Mouse (Mus musculus): ENCODE measurements around the gene Acap2.
A peak's percentile ranks its signal among the peaks of the same experiment; 100 is the strongest.

The Acap2 gene

DNA sequence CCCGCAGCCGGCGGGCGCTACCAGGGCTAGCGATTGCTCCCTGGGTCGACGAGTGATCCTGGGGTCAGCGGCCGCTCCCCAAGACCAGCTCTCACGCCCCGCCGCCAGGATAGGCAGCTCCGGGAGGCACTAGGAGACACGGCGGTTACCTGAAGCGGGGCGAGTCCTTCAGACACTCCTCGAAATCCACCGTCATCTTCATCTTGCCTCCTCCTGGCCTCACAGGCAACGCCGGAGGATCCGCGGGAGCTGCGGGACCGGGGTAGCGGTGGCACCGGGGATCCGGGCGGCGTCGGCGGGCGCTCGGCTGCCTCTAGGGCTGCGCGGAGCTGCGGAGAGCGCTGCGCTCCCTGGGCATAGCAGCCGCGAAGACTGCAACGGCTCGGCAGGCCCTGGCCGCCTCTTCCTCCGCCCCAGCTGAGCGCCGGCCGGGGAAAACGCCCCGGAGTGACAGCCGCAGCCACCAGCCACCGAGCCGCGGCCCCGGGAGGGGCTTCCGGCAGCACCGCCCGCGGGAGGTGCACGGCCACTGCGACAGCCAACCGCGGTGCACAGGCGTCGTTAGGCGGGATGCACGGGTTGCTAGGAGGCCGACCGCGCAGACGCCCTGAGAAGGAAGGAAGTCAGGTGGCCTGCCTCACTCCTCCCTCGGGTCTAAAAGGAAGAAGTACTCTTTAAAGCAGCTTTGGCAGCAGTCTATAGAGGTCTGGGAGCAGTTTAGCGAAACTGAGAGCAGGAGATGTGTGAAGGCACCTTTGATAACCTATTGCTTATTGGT lies at the start of gene Acap2:
TSS of gene Acap2 (minus strand) at position 456 of the 778 bp plus-strand sequence.
- peak; percentile 98 to 99 for DNase-seq (ENCODE audit: low spot score in 2 of 2)

DNA sequence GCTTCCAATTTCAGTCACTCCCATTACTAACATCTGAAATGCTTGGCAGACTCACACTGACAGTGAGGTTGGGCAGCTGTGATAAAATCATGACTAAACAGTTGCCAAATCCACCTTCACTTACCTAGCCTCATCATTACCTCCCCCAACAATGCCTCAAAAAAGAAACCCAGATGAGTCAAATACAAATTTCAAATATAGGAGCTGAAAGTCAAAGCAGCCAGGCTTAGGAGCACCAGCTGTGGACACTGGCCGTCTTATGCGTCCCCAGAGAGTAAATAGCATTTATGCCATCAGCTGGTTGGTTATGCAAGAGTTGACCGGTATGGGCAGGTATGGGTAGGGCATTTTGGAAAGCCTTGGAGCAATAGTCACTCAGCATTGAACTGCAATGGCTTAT lies 48.4 kb upstream of the Acap2 start:
- no peak for DNase-seq (ENCODE audit: low spot score in 2 of 2)

DNA sequence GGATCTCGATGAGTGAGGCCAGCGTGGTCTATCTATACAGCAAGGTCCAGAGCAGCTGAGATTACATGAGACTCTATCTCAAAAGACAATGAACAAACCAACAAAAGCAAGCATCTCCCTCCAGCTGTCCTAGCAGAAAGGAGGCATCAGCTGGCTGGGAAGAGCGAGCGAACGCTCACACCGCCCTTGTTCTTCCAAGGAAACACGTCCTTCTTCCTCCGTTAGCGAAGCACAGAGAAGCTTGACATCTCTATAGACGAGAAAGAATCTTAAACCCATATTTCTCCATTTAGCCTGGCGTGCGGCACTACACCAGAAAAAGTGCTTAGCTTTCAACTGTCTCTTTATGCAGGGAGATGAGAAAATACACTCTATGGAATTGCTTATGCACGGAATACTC lies 47.7 kb upstream of the Acap2 start:
- no peak for DNase-seq (ENCODE audit: low spot score in 2 of 2)

DNA sequence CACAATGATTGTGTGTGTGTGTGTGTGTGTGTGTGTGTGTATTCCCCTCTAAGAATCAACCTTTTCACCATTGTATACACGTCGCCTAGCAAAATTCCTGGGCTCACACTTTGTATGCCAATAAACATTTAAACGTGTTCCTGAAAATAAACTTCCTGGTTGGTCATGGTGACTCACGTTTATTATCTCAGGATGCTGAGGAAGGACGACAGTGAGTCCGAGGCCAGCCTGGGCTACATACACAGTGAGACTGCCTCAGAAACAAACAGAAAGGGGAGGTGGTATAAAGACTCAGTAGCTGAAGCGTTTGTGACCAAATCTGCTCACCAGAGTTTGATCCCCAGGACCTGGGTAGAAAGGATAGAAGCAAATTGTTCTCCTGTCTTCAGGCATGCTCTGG lies 46.4 kb upstream of the Acap2 start:
- no peak for DNase-seq (ENCODE audit: low spot score in 2 of 2)

DNA sequence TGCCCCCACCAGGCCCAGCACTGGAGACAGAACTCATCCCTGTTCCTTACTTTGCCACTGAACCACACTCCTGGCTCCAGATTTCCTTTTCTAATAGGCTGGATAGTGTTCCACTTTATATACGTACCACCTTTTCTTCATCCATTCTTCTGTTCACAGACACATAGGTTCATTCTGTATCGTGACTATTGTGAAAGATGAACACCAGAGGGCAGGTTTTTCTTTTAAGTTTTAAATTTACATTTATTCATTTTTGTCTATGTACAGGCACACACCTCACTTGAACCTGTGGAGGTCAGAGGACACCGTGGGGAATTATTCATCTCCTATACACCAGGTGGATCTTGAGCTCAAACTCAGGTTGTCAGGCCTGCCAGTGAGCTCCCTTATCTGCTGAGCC lies 43.0 kb upstream of the Acap2 start:
- DNase-seq (ENCODE audit: low spot score in 2 of 2): no peak

DNA sequence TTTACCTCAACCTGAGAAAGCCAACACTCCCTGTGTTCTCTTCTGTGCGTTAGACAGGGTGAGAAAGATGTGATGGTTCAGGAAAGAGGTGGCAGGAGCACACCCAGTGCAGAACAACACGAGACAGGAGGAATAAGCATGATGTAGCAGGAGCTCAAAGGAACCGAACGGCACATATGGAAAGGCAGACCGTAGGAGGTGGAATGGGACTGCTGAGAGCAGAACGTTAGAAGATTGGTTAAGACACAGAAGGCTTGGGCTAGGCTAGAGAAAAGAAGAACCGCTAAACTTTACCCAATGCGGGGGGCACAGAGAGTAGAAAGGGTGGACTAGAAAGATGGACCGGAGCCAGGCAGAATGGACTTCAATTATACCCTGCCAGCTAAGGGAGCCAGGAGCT lies 40.4 kb upstream of the Acap2 start:
- no peak for DNase-seq (ENCODE audit: low spot score in 2 of 2)

DNA sequence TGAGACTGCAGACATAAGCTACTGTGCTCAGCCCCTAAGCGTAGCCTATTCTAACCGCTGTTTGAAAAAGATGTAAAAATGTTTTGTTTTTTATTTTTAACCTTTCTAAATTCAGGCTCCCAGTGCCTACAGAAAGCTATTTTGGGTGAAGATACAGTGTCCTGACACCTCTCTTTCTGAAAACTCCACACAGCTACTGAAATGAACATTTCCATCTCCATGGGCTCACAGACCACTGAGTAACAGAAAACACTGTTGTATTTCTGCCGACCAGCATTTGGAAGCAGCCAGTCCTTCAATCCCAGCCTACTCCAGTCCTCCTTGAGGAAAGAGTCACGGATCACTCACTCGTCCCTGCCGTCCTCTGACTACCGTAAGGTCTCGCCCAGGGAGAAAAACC lies 39.5 kb upstream of the Acap2 start:
- no peak for DNase-seq (ENCODE audit: low spot score in 2 of 2)

DNA sequence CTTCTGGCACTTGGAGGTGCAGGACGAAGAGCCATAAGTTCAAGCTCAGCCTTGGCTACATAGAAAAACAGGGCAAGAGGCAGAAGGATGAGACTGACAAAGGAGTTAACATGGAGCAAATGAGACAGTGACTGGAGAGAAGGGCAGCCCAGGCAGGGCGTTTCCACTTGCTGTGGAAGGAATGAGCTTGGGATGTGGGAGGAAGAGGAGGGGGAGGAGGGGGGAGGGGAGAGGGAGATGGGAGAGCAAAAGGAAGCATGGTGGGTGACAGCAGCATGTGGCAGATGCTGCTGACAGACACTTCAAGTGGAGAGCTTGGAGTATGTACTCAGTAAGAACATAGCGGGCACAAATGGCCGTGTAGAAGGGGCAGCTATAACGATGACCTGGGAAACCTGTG lies 37.2 kb upstream of the Acap2 start:
- no peak for DNase-seq (ENCODE audit: low spot score in 2 of 2)

DNA sequence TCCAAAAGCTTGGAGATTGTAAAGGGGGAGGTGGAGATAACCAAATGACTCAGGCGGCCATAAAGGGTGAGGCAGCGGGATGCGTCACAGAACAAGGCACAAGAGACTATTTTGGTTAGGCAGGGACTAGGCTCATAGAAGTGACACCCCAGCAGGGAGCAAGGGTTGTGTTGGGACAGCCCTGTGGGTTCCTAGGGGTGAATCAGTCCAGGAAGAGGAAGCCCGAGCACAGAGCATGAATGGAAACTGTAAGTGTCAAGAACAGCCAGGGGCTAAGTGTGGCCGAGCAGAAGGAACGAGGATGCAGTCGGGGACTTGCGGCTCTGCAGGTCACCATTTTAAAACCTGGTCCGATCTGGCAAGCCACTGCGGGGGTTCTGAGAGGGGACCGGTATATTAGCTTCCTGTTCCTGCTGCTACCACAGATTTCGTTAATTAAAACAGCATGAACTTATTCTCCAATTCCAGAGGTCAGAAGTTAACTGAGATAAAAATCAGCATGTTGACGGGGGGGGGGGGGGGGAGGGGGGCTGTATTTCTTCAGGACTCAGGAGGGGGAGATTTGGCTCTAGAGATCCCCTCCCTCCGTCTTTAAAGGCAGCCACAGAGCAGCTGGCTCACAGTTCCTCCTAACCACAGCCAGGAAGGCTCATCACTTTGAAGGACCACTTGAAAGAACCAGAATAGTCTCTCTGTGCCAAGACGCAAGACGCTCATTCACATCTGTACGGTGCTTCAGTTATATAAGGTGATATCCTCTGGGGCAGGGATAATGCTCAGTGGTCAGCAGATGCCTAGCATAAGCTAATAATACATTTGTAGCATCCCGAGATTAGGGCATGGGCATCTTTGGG lies 34.6 kb upstream of the Acap2 start:
- DNase-seq (ENCODE audit: low spot score in 2 of 2): peak; percentile 48 to 52

DNA sequence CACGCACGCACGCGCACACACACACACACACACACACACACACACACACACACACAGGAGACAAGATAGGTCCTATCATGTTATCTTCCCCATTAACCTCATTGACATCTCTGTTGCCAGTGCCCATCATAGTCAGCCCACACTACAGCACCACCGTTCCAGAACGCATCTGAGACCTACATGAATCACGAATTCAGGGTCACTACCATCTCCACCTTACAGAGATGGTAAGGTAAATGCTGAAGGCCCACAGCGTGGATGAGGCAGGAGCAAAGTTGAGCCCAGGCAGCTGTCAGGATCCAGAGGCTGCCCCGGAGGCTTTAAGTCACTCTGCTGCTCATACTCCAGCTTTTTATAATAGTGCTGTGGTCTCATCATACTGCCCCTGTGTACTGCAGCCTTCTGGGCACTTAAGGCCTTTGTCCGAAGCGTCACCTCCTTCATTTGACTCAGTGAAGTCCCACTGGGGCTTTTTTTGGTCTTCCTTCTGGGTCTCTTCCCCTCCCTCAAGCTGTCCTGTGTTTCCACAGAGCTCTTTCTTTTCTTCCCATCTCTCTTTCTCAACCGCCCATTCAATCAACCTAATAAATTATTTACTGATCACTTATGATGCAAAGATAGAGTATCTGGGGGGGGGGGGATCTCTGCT lies 33.9 kb upstream of the Acap2 start:
- no peak for DNase-seq (ENCODE audit: low spot score in 2 of 2)

DNA sequence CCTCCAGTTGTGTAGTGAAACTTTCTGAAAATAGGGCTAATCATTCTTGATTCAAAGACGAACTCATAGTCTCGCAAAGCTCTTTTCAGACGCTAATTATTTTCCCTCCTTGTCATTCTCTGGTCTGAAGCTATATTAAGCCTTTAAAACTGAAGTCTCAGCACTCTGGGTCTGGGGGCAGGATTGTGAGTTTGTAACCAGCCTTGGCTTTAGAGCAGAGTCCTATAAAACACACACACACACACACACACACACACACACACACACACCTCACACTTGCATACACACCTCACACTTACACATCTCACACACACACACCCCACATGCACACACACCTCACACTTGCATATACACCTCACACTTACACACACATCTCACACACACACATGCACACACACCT lies 33.3 kb upstream of the Acap2 start:
- no peak for DNase-seq (ENCODE audit: low spot score in 2 of 2)

DNA sequence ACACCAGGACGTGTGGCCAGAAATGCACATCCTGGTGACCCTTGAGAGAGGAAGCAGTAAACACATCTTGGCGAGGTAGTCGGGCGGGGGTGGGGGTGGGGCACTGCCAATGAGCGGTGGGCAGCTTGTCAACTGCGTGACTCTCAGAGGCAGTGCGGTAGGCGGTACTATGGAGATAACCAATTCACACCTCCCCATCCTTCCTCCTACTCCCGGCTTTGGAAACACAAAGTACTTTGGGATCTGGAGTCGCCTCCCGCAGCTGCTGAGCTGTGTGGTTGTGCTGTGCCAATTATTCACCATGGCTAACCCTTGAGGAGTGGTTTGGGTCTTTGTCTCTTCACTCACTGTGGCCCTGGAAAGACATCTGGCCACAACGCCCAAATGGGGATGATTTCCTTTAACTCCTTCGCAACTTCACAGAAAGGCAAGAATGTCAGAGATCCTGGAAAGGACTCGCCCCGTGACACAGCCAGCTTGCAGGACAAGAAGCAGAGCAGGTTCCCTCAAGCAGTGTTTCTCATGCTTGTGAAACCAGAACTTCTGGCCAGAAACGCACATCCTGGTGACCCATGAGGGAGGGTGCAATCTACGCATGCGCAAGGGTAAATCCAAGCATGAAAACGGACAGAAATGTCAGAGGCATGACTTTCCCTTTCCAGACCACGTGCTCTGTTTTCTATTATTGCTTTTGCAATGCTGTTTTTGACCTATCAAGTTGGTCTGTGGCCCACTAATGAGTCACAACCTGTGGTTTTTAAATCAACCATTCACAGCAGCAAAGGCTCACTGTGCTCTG lies 32.7 kb upstream of the Acap2 start:
- peak; percentile 76 to 83 for DNase-seq (ENCODE audit: low spot score in 2 of 2)

DNA sequence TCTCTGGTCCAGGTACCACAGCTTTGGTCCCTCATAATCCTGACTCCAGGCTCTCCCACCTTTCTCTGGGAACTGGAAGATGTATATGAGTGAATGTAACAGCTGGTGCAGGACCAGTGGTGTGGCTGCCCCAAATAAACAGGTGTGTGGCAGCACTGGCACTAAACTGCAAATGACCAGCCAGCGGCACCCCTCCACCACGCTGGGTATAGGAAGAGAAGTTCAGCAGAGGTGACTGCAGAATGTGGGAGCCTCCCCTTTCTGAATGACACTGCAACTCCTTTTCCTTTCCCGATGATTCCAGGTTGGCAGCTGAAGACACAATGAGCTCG lies 32.1 kb upstream of the Acap2 start:
- DNase-seq (ENCODE audit: low spot score in 2 of 2): no peak

DNA sequence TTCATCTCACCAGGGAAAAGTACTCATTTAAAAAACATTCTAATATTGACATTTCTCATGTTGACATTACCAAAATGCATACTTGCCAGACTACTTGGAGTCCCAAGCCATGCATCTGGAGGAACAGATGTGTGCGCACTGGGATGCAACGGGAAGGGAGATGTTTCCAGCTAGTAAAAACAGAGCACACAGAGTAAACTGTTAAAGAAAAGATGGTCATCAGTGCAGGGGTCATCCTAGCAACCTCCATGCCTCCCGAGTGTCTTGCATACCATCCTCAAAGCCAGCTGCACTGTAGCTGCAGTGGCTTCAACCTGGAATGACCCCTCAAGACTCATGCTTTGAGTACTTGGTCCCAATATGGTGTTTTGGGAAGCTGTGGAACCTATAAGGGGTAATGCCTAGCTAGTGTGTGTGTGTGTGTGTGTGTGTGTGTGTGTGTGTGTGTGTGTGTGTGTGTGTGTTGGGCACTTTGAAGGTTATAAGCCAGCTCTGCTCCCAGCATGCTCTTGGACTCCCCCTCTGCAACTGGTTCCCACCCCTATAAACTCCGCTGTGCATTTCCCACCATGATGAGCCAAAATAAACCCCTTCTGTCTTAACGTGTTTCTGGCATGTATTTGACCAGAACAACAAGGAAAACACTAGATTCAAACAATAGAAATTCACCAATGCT lies 31.6 kb upstream of the Acap2 start:
- no peak for DNase-seq (ENCODE audit: low spot score in 2 of 2)

DNA sequence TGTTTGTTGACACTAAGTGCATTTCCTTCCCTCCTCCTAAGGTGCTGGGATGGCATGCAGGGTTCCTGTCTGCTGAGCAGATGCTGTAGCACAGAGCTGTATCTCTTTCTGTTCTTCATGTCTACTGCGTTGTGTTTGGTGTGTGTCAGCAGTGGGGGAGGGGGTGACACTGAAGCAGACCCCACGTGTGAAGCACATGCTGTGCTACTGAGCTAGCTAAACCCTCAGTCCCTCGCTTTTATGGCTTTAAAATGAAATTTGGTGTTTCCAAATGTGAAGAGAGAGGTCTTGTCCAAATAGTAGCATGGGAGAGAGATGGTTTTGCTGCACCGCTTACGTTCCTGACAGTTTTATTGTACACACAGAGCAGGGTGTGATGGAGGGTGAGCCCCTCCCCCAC lies 30.5 kb upstream of the Acap2 start:
- DNase-seq (ENCODE audit: low spot score in 2 of 2): no peak

DNA sequence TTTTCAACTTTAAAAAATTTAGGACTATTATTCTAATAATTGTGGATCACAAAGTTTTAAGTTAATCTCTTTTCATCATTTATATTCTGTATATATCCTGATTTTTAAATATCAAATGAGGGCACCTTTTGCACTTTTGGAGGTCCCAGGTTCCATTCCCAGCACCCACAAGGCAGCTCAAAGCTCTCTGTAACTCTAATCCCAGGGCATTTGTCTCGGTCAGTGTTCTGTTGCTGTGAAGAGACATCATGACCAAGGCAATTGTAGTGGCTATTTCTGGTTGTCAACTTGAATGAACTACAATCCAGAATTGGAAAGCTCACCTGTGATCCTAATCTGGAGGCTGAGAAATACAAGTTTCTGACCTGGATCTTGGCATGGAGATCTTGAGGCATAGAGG lies 26.7 kb upstream of the Acap2 start:
- DNase-seq (ENCODE audit: low spot score in 2 of 2): no peak

DNA sequence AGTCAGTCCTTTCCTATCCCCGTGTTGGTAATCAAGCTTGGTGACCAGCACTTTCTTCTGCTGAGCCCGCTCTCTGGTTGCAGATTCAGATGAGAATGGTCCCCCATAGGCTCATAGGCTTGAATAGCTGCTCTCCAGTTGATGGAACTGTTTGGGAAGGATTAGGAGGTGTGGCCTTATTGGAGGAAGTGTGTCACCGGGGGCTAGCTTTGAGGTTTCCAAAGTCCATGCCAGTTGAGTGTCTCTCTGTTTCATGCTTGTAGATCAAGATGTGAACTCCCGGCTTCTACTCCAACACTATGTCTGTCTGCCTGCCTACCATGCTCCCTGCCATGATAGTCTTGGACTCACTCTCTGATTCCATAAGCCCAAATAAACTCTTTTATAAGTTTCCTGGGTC lies 14.2 kb upstream of the Acap2 start:
- DNase-seq (ENCODE audit: low spot score in 2 of 2): no peak

DNA sequence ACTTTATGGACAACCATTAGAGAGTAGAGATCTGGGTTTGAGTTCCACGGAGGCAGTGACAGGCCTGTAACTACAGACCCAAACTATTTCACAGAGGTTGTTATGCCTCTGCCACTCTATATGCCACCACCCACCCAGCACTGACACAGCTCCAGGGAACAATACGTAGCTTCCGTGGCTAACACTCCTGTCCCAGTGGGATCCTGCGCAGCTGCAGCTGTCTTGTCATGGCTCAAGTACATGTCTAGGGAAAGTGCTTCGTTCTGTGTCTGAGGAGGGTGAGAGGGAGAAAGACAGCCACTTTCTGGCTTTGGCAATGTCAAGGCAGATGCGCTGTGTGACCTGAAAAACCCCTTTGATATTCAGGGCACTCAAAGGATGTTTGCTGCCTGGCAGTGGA lies 12.4 kb upstream of the Acap2 start:
- no peak for DNase-seq (ENCODE audit: low spot score in 2 of 2)

DNA sequence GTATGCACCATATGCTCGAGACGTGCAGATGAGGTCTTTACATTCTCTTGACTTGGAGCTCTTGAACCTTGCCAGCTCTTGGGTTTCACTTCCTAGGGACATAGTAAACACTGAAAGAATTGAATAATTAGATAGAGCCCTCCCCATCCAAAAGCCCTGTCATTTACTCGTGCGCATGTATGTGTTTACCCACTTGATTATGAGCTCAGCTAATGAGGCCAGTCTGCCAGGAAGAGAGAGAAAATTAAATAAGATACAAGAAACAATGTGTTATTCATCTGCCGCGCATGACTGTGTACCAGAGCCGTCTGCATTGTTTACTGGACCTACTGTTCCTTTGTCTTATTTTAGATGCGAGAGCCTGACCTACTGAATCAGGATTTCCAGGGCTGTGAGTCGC lies 10.5 kb upstream of the Acap2 start:
- no peak for DNase-seq (ENCODE audit: low spot score in 2 of 2)

DNA sequence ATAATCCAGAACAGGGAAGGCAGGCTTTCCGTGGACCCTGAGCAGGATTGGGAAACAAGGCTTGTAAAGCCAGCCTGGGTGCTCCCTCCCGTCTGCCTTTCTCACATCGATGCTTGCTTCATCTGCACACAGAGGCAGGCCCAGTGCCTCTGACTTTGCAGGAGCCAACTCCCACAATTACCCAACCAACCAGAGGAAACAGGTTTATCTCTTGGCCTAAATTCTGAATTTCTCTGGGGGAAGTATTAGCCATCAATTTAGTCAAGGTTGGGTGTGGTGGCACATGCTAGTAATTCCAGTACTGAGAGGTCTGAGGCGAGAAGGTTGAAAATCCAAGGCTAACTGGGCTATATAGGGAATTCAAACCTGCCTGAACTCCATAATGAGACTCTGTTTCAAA lies 9.4 kb upstream of the Acap2 start:
- no peak for DNase-seq (ENCODE audit: low spot score in 2 of 2)

DNA sequence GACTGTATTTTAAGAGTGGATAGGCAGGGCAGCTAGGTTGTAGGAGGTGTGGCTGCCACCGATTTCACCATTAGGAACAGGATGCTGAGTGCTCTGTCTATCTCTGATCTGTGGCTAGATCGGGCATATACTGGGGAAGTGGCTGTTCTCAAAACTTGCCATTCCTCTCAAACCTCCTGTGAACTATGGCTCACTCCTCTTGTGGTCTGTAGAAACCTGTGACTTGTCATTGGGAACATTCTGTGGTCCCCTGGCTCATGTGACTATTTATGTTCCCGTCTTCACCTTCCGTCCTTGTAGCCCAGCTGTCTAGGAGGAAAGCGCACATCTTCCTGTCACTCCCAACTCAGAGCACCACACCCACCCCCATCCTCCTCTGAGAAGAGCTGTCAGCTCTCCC lies 8.9 kb upstream of the Acap2 start:
- no peak for DNase-seq (ENCODE audit: low spot score in 2 of 2)

DNA sequence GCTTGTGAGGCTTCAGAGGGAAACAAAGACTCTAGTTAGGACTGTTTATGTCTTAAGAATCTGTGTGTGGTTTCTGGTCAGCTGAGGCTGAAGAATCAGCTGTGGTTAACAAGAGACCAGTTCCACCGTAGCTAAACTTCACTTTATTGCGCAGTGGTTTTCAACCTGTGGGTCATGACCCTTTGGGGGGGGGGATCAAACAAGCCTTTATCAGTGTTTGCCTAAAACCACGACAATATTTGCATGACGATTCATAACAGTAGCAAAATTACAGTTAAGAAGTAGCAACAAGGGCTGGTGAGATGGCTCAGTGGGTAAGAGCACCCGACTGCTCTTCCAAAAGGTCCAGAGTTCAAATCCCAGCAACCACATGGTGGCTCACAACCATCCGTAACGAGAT lies 4.7 kb upstream of the Acap2 start:
- DNase-seq (ENCODE audit: low spot score in 2 of 2): no peak

Data from spleen, postnatal 36 days (tissue).